Mouse (Mus musculus) skeletal muscle tissue, postnatal 0 days (tissue): Measurements from ENCODE around the gene Mmd2. TPM values are rescaled to one million over a fixed set of nuclear protein-coding genes. Genes with fewer than 3 reads are reported as not detected.

Experiments used
- polyA plus RNA-seq: library from polyadenylated mRNA; unstranded; fragments of >200 nt; fragmentation: Nextera tagmentation; extraction: Ambion mirVana; gene quantifications from 2 replicates; pipeline ENCODE4 v1.2.1, GENCODE M21; 2015

Gene Mmd2
- 0.29 and 0.51 TPM in 2 replicates for polyA plus RNA-seq

DNA sequence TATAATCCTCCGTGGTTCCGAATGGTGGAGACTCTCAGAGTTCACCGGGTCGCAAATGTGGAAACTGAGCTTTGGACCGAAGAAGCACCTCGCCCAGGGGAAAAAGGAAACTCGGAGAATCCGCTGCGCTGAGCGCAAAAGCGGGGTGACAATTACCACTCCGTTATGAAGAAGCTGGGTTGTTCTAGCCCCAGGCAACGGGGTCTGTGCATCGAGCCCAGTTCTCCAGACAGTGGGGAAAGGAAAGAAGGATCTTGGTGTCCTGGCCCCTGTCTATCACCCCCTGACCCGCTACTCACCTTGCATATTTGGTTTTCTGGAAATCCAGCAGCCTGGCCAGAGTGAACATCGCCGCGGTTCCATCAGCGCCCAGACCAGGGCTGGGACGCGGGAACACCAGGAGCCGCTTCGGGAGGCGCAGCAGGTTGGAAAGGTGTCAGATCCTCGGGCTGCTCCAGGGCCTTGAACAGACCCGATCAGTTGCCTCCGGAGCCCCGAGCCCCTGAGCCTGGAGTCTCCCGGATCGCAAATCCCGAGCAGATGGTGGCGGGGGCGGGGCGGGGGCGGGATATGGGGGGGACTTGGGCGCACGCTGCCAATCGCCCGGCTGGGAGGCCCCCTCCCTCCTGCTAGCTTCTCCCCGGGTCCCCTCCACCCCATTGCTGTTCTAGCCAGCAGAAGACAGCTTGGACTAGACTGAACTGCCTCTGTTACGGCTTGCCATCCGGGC is at the start of gene Mmd2:
Gene Mmd2 (minus strand): TSS at position 542 of the 730 bp plus-strand sequence.

DNA sequence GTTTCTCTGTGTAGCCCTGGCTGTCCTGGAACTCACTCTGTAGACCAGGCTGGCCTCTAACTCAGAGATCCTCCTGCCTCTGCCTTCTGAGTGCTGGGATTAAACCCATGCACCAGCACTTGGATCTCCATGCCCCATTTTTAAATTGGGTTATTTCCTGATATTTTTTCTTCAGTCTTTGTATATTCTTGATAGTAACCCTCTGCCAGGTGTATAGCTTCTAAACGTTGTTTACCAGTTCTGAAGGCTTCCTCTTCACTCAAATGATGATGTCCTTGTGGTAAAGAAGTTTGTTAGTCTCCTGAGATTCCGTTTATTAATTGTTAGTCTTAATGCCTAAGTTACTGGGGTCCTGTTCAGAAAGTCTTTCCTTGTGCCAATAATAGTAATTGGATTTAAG is 18.8 kb upstream of the Mmd2 start, which contains the start of gene Wipi2:
Gene Wipi2 (plus strand): TSS at position 301 of the 400 bp plus-strand sequence.

DNA sequence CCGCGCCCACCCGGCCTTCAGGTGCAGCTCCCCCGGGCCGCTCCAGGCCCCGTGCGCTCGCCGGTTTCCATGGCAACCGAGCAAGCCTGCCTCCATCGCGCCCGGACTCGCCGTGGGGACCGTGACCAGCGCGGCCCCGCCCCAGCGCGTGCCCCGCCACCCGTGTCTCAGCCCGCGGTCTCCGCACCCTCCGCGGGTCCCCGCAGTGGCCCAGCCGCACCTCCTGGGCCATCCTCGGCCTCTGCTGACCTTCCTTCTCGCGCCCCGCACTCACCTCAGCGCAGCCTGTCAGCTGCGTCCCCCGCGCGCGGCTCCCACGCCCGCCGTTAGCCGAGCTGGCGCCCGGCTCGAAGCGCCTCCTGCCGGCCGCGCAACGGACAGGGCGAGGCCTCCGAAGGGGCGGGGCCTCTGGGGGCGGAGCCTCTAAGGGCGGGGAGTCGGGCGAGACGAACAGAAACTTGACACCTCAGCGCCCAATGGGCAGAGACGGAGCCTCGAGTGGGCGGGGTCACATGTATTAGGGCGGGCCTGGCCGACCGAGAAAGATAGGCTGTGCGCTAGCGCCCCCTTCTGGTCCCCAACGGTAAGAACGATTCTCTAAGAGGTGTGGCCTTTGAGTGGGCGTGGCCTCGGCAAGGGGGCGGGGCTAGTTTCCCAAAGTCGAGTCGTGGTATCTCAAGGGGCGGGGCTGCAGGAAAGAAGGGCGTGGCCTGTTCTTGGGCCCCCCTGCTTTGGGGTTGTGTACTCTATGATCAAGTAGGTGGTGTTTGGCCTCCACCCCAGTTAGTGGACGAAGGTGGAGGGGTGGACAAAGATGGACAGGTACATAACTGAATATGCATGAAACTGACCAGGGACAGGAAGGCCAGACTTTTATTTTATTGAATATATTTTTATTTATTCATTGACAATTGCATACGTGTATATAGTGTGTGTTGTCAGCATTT is 57.6 kb downstream of the Mmd2 start, which contains the start of gene Radil:
Gene Radil (minus strand): TSS at position 393 of the 947 bp plus-strand sequence.

DNA sequence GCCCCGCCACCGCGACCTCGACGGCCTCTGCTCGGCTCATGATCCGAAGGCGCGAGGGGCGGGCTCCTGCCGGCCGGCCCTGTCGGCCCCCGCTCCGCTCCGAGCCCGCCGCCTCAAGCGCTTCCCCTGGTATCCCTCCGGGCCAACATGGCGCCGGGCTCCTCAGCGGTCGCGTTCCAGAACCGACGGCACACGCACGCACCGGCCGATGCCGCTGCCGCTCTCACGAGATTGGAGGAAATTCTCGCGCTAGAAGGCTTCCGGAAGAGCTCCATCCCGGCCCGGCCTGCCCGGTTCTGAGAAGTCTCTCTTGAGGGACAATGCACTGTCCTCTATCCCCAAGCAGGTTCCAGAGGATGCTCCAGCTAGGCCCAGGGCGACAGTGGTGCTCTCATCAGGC is 78.7 kb downstream of the Mmd2 start, which contains the start of gene Papolb:
Gene Papolb (minus strand): TSS at position 162 of the 400 bp plus-strand sequence.

Other genes starting within 250 kb of the Mmd2 start
- 4.2 and 6.0 TPM in 2 replicates for gene Foxk1, start 207.3 kb downstream of the Mmd2 start, polyA plus RNA-seq
- gene Ap5z1, start 144.9 kb downstream of the Mmd2 start, polyA plus RNA-seq: 3.7 and 4.0 TPM in 2 replicates
- 0.02 TPM in 1 of 2 replicates, not detected in the other for gene Papolb, start 78.7 kb downstream of the Mmd2 start, polyA plus RNA-seq
- gene Radil, start 57.7 kb downstream of the Mmd2 start, polyA plus RNA-seq: 2.5 and 2.6 TPM in 2 replicates
- gene Wipi2, start 18.9 kb upstream of the Mmd2 start, polyA plus RNA-seq: 23.8 and 26.6 TPM in 2 replicates
- gene Slc29a4, start 83.7 kb upstream of the Mmd2 start, polyA plus RNA-seq: 0.76 and 0.96 TPM in 2 replicates
- gene Tnrc18, start 208.9 kb upstream of the Mmd2 start, polyA plus RNA-seq: 9.2 and 10.4 TPM in 2 replicates